Mouse (Mus musculus) small intestine, adult 2 months (tissue): Measurements from ENCODE around the gene Lmx1a. TPM values are rescaled to one million over a fixed set of nuclear protein-coding genes. Genes with fewer than 3 reads are reported as not detected.
A peak's percentile ranks its signal among the peaks of the same experiment; 100 is the strongest.

ENCODE experiments used
- H3K27ac ChIP-seq: fragments of 200-500 bp; 2 replicates; pipeline ENCODE4 v1.5.1; 2012; ENCODE audit warnings: low read depth, low read length, control low read depth, inconsistent platforms; ENCODE audit not compliant: insufficient read depth
- H3K27me3 ChIP-seq: fragments of 200-500 bp; 2 replicates; pipeline ENCODE4 v1.6.1; 2012; ENCODE audit warnings: mild to moderate bottlenecking, moderate library complexity, low read length, inconsistent platforms; ENCODE audit not compliant: control insufficient read depth, insufficient read depth
- H3K36me3 ChIP-seq: fragments of 200-500 bp; 2 replicates; pipeline ENCODE4 v1.6.1; 2012; ENCODE audit warnings: mild to moderate bottlenecking, low read length, control low read depth, inconsistent platforms; ENCODE audit not compliant: control insufficient read depth, insufficient read depth
- H3K4me1 ChIP-seq: fragments of 200-500 bp; 2 replicates; pipeline ENCODE4 v1.6.1; 2012; ENCODE audit warnings: low read length, inconsistent platforms, mixed read lengths; ENCODE audit not compliant: control insufficient read depth, insufficient read depth, insufficient read length
- H3K4me3 ChIP-seq: fragments of 200-500 bp; 2 replicates; pipeline ENCODE4 v1.5.1; 2012; ENCODE audit warnings: low read depth, mild to moderate bottlenecking, control low read depth, inconsistent platforms, low read length, moderate library complexity
- CTCF ChIP-seq: fragments of 200-500 bp; IDR thresholded peaks from 2 replicates; pipeline ENCODE4 v1.5.1; 2012; ENCODE audit warnings: low read depth, mild to moderate bottlenecking, control low read depth, inconsistent platforms, low read length, moderate library complexity, mixed read lengths; ENCODE audit not compliant: insufficient replicate concordance, insufficient read length; ENCODE audit errors: extremely low read depth
- POLR2A ChIP-seq: fragments of 200-500 bp; IDR thresholded peaks from 2 replicates; pipeline ENCODE4 v1.6.1; 2012; ENCODE audit warnings: low read depth, mild to moderate bottlenecking, control low read depth, inconsistent platforms, low read length, moderate library complexity
- WGBS: fragments of 180-500 bp; shearing (Covaris S2); methylation state at CpG from one replicate; pipeline ENCODE4 v1.1.7; 2018; 5-methylcytosine and 5-hydroxymethylcytosine counted together
- polyA plus RNA-seq: library from polyadenylated mRNA; depleted of rRNA; stranded (reverse); fragments of >200 nt; gene quantifications from 2 replicates; pipeline ENCODE4 v1.2.3, GENCODE M21; 2012

Gene Lmx1a
- polyA plus RNA-seq, 1 experiment, result 0.35 TPM

- Histone ChIP-seq H3K4me3 (no peak overlapping the region), H3K4me1 (no peaks in the 10 kb centered on the region), H3K27ac (no peak overlapping the region), H3K36me3 (no peaks in the 10 kb centered on the region), H3K27me3 (no peaks in the 10 kb centered on the region)
- TF ChIP-seq CTCF (no peak), POLR2A (no peak)
- 62% methylated on average over 8 of the region's 8 CpGs for WGBS
Measured at GRCm38 (mm10) chr1:167758208-167758607, 69.2 kb downstream of the Lmx1a start.

GRCm38 (mm10) chr1:167760307-167760706 lies 71.3 kb downstream of the Lmx1a start:
- WGBS, result 74% methylated on average over 10 of the region's 10 CpGs
- TF ChIP-seq CTCF, result no peak

GRCm38 (mm10) chr1:167761785-167762223 lies 72.8 kb downstream of the Lmx1a start:
- 24% methylated on average over 13 of the region's 13 CpGs for WGBS
- no peak overlapping the region for H3K4me3 ChIP-seq
- no peaks in the 10 kb centered on the region for H3K27me3 ChIP-seq
- H3K27ac ChIP-seq, result no peak overlapping the region
- no peaks in the 10 kb centered on the region for H3K36me3 ChIP-seq
- no peaks in the 10 kb centered on the region for H3K4me1 ChIP-seq
- TF ChIP-seq POLR2A, result no peak
- no peak for TF ChIP-seq CTCF

More at GRCm38 (mm10) chr1:167760307-167760706, 71.3 kb downstream of the Lmx1a start:
- Histone ChIP-seq H3K36me3 (no peaks in the 10 kb centered on the region), H3K27ac (no peak overlapping the region), H3K27me3 (no peaks in the 10 kb centered on the region), H3K4me3 (no peak overlapping the region), H3K4me1 (no peaks in the 10 kb centered on the region)

GRCm38 (mm10) chr1:167766619-167767018 lies 77.6 kb downstream of the Lmx1a start:
- H3K4me1 ChIP-seq, result no peaks in the 10 kb centered on the region
- H3K36me3 ChIP-seq, result no peaks in the 10 kb centered on the region
- no peak overlapping the region for H3K4me3 ChIP-seq
- TF ChIP-seq CTCF, result no peak
- TF ChIP-seq POLR2A, result no peak
- WGBS, result 44% methylated on average over 4 of the region's 4 CpGs
- no peak overlapping the region for H3K27ac ChIP-seq
- no peaks in the 10 kb centered on the region for H3K27me3 ChIP-seq

- no peaks in the 10 kb centered on the region for H3K27me3 ChIP-seq
- H3K36me3 ChIP-seq, result no peaks in the 10 kb centered on the region
- no peak overlapping the region for H3K4me3 ChIP-seq
- whole genome bisulfite sequencing, result 82% methylated on average over 7 of the region's 7 CpGs
- H3K27ac ChIP-seq, result no peak overlapping the region
- no peaks in the 10 kb centered on the region for H3K4me1 ChIP-seq
- no peak for TF ChIP-seq CTCF
- no peak for TF ChIP-seq POLR2A
Measured at GRCm38 (mm10) chr1:167770457-167770856, 81.4 kb downstream of the Lmx1a start.

- WGBS, result 75% methylated on average over 4 of the region's 5 CpGs
- H3K4me1 ChIP-seq, result no peaks in the 10 kb centered on the region
- TF ChIP-seq CTCF (no peak), POLR2A (no peak)
Measured at GRCm38 (mm10) chr1:167779766-167780488, 90.9 kb downstream of the Lmx1a start.

GRCm38 (mm10) chr1:167781787-167782484 lies 92.9 kb downstream of the Lmx1a start:
- Histone ChIP-seq H3K27me3 (no peaks in the 10 kb centered on the region), H3K4me3 (no peak overlapping the region), H3K27ac (no peak overlapping the region), H3K36me3 (no peaks in the 10 kb centered on the region), H3K4me1 (no peaks in the 10 kb centered on the region)
- TF ChIP-seq CTCF (peak; percentile 24; the same call in 1 of the 2 replicates), POLR2A (no peak)
- 57% methylated on average over 10 of the region's 10 CpGs for WGBS

More at GRCm38 (mm10) chr1:167779766-167780488, 90.9 kb downstream of the Lmx1a start:
- no peak overlapping the region for H3K4me3 ChIP-seq
- no peaks in the 10 kb centered on the region for H3K27me3 ChIP-seq
- H3K36me3 ChIP-seq, result no peaks in the 10 kb centered on the region
- no peak overlapping the region for H3K27ac ChIP-seq
